Mouse (Mus musculus) erythroblast, adult 5-6 weeks (primary cell): ENCODE measurements around the gene Gjb5. TPM values are rescaled to one million over a fixed set of nuclear protein-coding genes. Genes with fewer than 3 reads are reported as not detected.

Source experiments
- ATAC-seq: replicated peaks from 2 replicates; pipeline ENCODE4 v1.8.0; 2016; ENCODE audit warnings: moderate number of reproducible peaks, mild to moderate bottlenecking, moderate TSS enrichment, inconsistent platforms; ENCODE audit not compliant: poor library complexity, low FRiP score, severe bottlenecking
- total RNA-seq, 2 experiments: library from RNA; stranded (forward) in 1 of 2; stranded (reverse) in 1 of 2; fragments of 150-400 nt in 1 of 2; fragments of 200-764, 138-1000 nt in 1 of 2; gene quantifications; 2 replicates each; pipeline versions ENCODE4 v1.2.3 to v1.2.4; 2015 to 2017; ENCODE audit warnings: low replicate concordance in 2 of 2

Gene Gjb5
- total RNA-seq, 2 experiments from 2014 or later, result not detected

GRCm38 (mm10) chr4:127315753-127316152 is 42.2 kb downstream of the Gjb5 start:
- no peak for ATAC-seq

- ATAC-seq, result no peak
These were observed 43.4 kb downstream of the Gjb5 start for GRCm38 (mm10) chr4:127314585-127314984.

- ATAC-seq, result no peak
These were observed 44.1 kb downstream of the Gjb5 start, which contains the start of gene Gja4 for GRCm38 (mm10) chr4:127313861-127314260. Gene Gja4 (minus strand): TSS chr4:127314039.

- no peak for ATAC-seq
These were observed 45.6 kb downstream of the Gjb5 start for GRCm38 (mm10) chr4:127312349-127312748.

GRCm38 (mm10) chr4:127311561-127311960 is 46.4 kb downstream of the Gjb5 start:
- ATAC-seq, result no peak

GRCm38 (mm10) chr4:127306915-127307314 is 51.1 kb downstream of the Gjb5 start:
- no peak for ATAC-seq

Other genes starting within 250 kb of the Gjb5 start
- 0.77 and 7.7 TPM in 2 replicates for gene Tmem35b, start 234.5 kb downstream of the Gjb5 start, total RNA-seq (2015; ENCODE audit: low replicate concordance)
- gene Tmem35b, start 234.5 kb downstream of the Gjb5 start, total RNA-seq (2017; ENCODE audit: low replicate concordance), result 1.1 and 2.8 TPM in 2 replicates
- gene Dlgap3, start 189.0 kb downstream of the Gjb5 start, total RNA-seq (2015; ENCODE audit: low replicate concordance), result not detected in 2 replicates
- not detected in 2 replicates for gene Dlgap3, start 189.0 kb downstream of the Gjb5 start, total RNA-seq (2017; ENCODE audit: low replicate concordance)
- 4.8 and 11.1 TPM in 2 replicates for gene Smim12, start 114.4 kb downstream of the Gjb5 start, total RNA-seq (2015; ENCODE audit: low replicate concordance)
- gene Smim12, start 114.4 kb downstream of the Gjb5 start, total RNA-seq (2017; ENCODE audit: low replicate concordance), result 4.7 and 4.9 TPM in 2 replicates
- gene Gja4, start 44.1 kb downstream of the Gjb5 start, total RNA-seq (2015; ENCODE audit: low replicate concordance), result not detected in 2 replicates
- gene Gja4, start 44.1 kb downstream of the Gjb5 start, total RNA-seq (2017; ENCODE audit: low replicate concordance), result not detected in 2 replicates
- 0.84 TPM in 1 of 2 replicates, not detected in the other for gene Gjb3, start 27.3 kb downstream of the Gjb5 start, total RNA-seq (2015; ENCODE audit: low replicate concordance)
- 2.4 TPM in 1 of 2 replicates, not detected in the other for gene Gjb3, start 27.3 kb downstream of the Gjb5 start, total RNA-seq (2017; ENCODE audit: low replicate concordance)
- gene Gjb4, start 4.1 kb downstream of the Gjb5 start, total RNA-seq (2015; ENCODE audit: low replicate concordance), result not detected in 2 replicates
- not detected in 2 replicates for gene Gjb4, start 4.1 kb downstream of the Gjb5 start, total RNA-seq (2017; ENCODE audit: low replicate concordance)